Mouse (Mus musculus): ENCODE results near the gene Hpf1. TPM values are rescaled to one million over a fixed set of nuclear protein-coding genes. Genes with fewer than 3 reads are reported as not detected.

The Hpf1 gene
- 21.3 TPM for polyA plus RNA-seq (2014; fragmentation: Illumina TruSeq; extraction: RNeasy Lipid Tissue Mini Kit (QIAGEN cat#74804); ENCODE audit: low read depth, low replicate concordance)

DNA sequence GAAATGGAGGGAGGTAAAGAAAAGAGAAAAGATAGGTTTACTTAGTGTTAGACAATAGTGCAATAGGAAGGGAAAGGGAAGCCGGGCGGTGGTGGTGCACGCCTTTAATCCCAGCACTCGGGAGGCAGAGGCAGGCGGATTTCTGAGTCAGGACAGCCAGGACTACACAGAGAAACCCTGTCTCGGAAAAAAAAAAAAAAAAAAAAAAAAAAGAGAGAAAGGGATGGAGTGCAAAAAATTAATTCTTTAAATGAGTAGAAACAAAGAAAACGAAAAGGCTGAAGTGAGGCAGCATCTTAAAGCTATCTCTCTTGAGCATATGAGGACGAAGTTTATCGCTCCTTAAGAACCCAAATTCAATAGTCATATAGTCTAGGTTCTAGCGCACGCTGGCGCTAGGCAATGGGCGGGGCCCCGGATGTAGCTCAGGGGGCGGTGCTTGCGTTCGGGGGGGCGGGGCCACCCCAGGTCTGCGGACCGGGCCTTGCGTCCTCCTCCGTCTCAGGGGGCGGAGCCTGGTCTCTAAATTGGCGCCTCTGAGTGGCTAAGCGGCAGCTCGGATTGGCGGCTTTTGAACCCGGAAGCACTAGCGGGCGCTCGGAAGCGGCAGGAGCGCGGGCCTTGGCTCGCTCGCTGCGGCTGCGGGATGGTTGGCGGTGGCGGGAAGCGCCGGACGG lies at the start of gene Hpf1:
TSS of gene Hpf1 (plus strand) at position 576 of the 677 bp plus-strand sequence.

Other genes starting within 250 kb of the Hpf1 start
- gene Clcn3, start 92.9 kb downstream of the Hpf1 start, polyA plus RNA-seq (2014; fragmentation: Illumina TruSeq; extraction: RNeasy Lipid Tissue Mini Kit (QIAGEN cat#74804); ENCODE audit: low read depth, low replicate concordance) = 46.1 TPM
- gene Nek1, start 102.8 kb downstream of the Hpf1 start, polyA plus RNA-seq (2014; fragmentation: Illumina TruSeq; extraction: RNeasy Lipid Tissue Mini Kit (QIAGEN cat#74804); ENCODE audit: low read depth, low replicate concordance) = 12.7 TPM

Measured in liver, adult 10 weeks (tissue).